Mouse (Mus musculus): ENCODE data around the gene C1ql1. TPM values are rescaled to one million over a fixed set of nuclear protein-coding genes. Genes with fewer than 3 reads are reported as not detected.
A peak's percentile ranks its signal among the peaks of the same experiment; 100 is the strongest.

C1ql1 gene
- polyA plus RNA-seq, 1 experiment = 4.8 TPM

DNA sequence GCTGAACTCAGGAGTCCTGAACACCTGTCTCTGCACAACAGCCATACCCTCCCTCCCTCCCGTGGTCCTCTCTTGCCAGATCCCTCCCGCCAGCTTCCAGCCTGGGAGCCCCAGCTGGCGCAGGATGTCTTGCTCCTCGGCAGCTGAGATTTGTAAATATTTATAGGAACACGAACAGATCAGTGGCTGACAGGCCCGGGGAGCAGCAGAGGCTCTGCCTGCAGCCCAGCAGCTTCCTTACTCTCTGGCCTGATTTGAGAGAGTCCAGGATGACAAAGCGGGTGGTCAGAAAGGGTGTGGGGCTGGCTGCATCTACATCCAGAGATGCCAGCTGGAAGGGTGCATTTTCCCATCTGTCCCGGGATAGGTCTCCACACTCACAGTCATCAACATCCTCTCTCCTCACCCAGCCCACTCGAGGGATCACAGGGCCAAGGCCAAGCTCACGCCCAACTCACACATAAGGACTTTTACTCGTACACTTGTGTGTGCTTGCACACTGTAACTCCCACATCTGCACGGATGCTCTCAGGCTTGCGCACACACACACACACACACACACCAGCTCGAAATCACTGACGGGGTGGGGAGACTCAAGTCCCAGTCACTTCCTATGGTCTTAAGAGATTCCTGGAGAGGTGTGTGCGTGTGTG lies 10.6 kb upstream of the C1ql1 start:
- Histone ChIP-seq H3K9ac (ENCODE audit: low read depth, poor library complexity, severe bottlenecking) (no peak overlapping the region), H3K27me3 (ENCODE audit: control insufficient read depth, insufficient read depth, low read length, poor library complexity, severe bottlenecking) (no peaks in the 10 kb centered on the region), H3K27ac (ENCODE audit: insufficient read depth, low read length) (no peak overlapping the region), H3K4me3 (ENCODE audit: low read depth, low read length) (no peak overlapping the region), H3K36me3 (ENCODE audit: control insufficient read depth, insufficient read depth, low read length, poor library complexity, severe bottlenecking) (no peaks in the 10 kb centered on the region), H3K4me1 (ENCODE audit: control insufficient read depth, insufficient read depth, low read length) (no peaks in the 10 kb centered on the region), H3K9me3 (replicated peaks; ENCODE audit: control insufficient read depth, insufficient read depth, low read length, poor library complexity, severe bottlenecking) (no peaks in the 10 kb centered on the region)
- TF ChIP-seq CTCF (IDR thresholded peaks at IDR 0.05; ENCODE audit: low read depth, low read length) (no peak), POLR2A (IDR thresholded peaks at IDR 0.05; ENCODE audit: insufficient read depth, low read length) (no peak), EP300 (IDR thresholded peaks at IDR 0.05; ENCODE audit: insufficient read depth, low read depth, low read length) (no peak)

DNA sequence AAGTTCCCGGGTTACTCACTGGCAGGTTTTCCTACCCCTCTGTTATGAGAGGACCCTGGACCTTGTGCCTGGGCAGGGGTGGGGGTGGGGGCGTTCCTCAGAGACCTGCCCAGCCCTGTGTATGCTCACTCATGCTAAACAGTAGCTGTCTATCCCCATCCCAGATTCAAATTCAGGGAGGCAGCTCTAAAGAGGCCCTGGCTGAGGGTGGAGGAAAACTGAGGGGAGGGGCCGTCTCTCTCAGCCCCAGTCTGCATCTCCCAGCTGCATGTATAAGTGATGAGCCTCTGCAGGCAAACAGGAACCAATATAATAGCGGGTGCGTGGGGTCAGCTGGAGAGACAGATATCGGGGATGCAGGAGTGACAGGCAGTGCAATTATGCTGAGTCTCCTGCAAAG lies 6.4 kb upstream of the C1ql1 start:
- Histone ChIP-seq H3K4me1 (ENCODE audit: control insufficient read depth, insufficient read depth, low read length) (no peaks in the 10 kb centered on the region), H3K27ac (ENCODE audit: insufficient read depth, low read length) (no peak overlapping the region)

DNA sequence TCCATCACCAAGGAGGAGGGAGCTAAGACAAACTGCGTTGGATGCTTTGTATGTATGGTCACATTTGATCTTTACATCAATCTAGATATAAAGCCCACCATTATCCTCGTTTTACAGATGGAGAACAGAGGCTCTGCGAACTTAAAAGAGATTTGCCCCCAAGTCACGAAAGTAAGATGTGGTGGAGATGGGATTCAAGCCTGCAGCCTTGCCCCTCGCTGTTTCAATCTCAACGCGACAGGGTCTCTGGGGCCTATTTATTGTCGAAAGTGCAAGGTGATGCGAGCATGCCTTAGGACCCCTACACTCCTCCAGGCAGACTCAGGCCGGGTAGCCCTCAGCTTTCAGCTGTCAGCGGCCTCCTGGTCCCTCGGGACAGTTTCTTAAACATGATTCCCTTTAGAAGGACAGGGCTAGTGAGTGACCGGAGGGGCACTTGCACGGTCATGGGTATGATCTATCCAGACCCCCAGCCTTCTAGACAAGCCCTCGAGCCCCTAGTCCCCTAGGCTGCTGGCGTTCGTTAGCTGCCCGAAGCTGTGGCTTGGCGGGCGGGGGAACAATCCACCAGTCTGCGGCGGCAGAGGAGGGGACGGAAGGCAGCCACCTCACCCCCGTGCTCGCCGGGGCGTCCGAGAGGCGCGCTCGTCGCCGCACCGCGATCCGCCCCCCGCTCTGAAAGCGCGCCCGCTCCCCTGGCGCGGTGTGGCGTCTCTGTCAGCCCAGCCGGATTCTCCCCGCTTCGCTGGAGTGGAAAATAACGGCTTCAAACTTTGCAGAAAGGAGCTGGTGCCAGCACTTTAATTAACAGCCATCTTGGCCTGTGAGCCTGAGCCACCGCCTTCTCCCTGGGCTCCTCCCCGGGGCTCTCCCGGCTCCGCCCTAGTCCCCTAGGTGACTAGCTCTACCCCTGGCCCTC lies 1.8 kb upstream of the C1ql1 start:
- peak overlapping the region; percentile 60 for H3K4me3 ChIP-seq (ENCODE audit: low read depth, low read length)
- H3K36me3 ChIP-seq (ENCODE audit: control insufficient read depth, insufficient read depth, low read length, poor library complexity, severe bottlenecking) = no peaks in the 10 kb centered on the region
- no peak overlapping the region for H3K27ac ChIP-seq (ENCODE audit: insufficient read depth, low read length)
- H3K9me3 ChIP-seq (replicated peaks; ENCODE audit: control insufficient read depth, insufficient read depth, low read length, poor library complexity, severe bottlenecking) = no peaks in the 10 kb centered on the region
- no peaks in the 10 kb centered on the region for H3K4me1 ChIP-seq (ENCODE audit: control insufficient read depth, insufficient read depth, low read length)
- TF ChIP-seq EP300 (IDR thresholded peaks at IDR 0.05; ENCODE audit: insufficient read depth, low read depth, low read length) = no peak
- peak overlapping the region; percentile 54 for H3K9ac ChIP-seq (ENCODE audit: low read depth, poor library complexity, severe bottlenecking)
- peaks cover 10% of the 10 kb centered on the region for H3K27me3 ChIP-seq (ENCODE audit: control insufficient read depth, insufficient read depth, low read length, poor library complexity, severe bottlenecking)

More for the DNA sequence above, 6.4 kb upstream of the C1ql1 start:
- no peak overlapping the region for H3K9ac ChIP-seq (ENCODE audit: low read depth, poor library complexity, severe bottlenecking)
- H3K4me3 ChIP-seq (ENCODE audit: low read depth, low read length) = no peak overlapping the region
- peaks cover 2% of the 10 kb centered on the region for H3K27me3 ChIP-seq (ENCODE audit: control insufficient read depth, insufficient read depth, low read length, poor library complexity, severe bottlenecking)
- H3K36me3 ChIP-seq (ENCODE audit: control insufficient read depth, insufficient read depth, low read length, poor library complexity, severe bottlenecking) = no peaks in the 10 kb centered on the region
- TF ChIP-seq POLR2A (IDR thresholded peaks at IDR 0.05; ENCODE audit: insufficient read depth, low read length) (no peak), CTCF (IDR thresholded peaks at IDR 0.05; ENCODE audit: low read depth, low read length) (no peak), EP300 (IDR thresholded peaks at IDR 0.05; ENCODE audit: insufficient read depth, low read depth, low read length) (no peak)
- H3K9me3 ChIP-seq (replicated peaks; ENCODE audit: control insufficient read depth, insufficient read depth, low read length, poor library complexity, severe bottlenecking) = no peaks in the 10 kb centered on the region

DNA sequence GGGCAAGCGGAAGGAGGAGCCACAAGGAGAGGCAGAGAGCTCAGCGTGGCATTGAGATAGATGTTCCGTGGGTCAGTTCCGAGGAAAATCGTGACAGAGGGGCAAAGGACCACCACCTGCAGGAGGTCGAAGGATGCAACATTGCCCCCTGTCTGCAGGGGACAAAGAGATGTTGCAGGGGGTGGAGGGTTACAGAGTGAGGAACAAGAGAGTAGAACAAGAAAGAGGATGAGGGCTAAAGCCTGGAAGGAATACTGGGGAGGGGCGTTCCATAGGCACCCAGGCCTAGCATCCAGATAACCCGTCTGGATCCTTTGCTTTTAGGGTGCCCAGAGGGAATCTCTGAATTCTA lies 480 bp upstream of the C1ql1 start:
- Histone ChIP-seq H3K36me3 (ENCODE audit: control insufficient read depth, insufficient read depth, low read length, poor library complexity, severe bottlenecking) (no peaks in the 10 kb centered on the region), H3K9ac (ENCODE audit: low read depth, poor library complexity, severe bottlenecking) (no peak overlapping the region), H3K27me3 (ENCODE audit: control insufficient read depth, insufficient read depth, low read length, poor library complexity, severe bottlenecking) (peaks cover 10% of the 10 kb centered on the region), H3K9me3 (replicated peaks; ENCODE audit: control insufficient read depth, insufficient read depth, low read length, poor library complexity, severe bottlenecking) (no peaks in the 10 kb centered on the region), H3K4me1 (ENCODE audit: control insufficient read depth, insufficient read depth, low read length) (no peaks in the 10 kb centered on the region), H3K27ac (ENCODE audit: insufficient read depth, low read length) (no peak overlapping the region), H3K4me3 (ENCODE audit: low read depth, low read length) (peak overlapping the region; percentile 49)
- peak; percentile 23 for TF ChIP-seq CTCF (IDR thresholded peaks at IDR 0.05; ENCODE audit: low read depth, low read length)
- no peak for TF ChIP-seq EP300 (IDR thresholded peaks at IDR 0.05; ENCODE audit: insufficient read depth, low read depth, low read length)
- TF ChIP-seq POLR2A (IDR thresholded peaks at IDR 0.05; ENCODE audit: insufficient read depth, low read length) = no peak

DNA sequence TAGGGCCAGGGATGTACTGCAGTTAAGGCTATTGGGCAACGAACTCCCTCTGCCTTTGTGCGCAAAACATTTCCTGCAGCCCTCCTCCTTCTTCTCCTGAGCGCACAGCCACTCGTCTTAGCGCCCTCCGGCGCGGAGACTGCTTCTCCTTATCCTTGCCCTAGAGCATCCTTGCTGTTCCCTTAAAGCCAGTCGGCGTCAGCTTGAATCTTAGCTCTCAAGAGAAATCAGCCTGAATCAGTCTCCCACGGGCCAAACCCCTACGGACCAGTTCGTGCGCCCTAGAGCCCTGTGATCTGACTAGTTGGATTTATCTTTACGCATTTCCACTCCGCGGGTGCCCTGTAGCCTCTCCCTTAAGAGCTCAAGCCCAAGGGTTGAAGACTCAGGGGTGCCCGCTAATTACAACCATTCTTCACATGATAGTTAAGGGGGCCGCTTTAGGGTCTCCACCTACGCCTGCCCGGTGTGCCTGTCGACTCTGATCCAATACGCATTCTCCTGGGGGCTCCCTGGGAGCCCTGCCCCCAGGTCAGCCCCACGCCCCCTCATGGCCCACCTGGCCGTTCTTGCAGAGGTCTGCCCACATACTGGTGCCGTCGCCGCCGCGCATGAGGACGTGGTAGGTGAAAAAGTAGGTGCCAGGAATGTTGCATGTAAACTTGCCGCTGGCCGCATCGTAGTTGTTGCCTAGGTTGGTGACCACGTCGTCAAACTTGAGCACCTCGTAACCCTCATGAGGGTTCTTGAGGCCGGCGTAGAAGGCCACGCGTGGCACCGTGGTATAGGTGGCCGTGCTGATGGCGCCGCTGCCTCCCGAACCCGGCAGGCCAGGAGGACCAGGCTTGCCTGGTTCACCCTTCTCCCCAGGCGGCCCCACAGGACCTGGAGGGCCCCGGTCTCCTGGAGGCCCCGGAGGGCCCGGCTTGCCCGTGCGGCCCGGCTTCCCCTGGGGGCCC lies 903 bp downstream of the C1ql1 start:
- Histone ChIP-seq H3K36me3 (ENCODE audit: control insufficient read depth, insufficient read depth, low read length, poor library complexity, severe bottlenecking) (no peaks in the 10 kb centered on the region), H3K4me1 (ENCODE audit: control insufficient read depth, insufficient read depth, low read length) (no peaks in the 10 kb centered on the region), H3K9me3 (replicated peaks; ENCODE audit: control insufficient read depth, insufficient read depth, low read length, poor library complexity, severe bottlenecking) (no peaks in the 10 kb centered on the region), H3K27ac (ENCODE audit: insufficient read depth, low read length) (no peak overlapping the region), H3K9ac (ENCODE audit: low read depth, poor library complexity, severe bottlenecking) (peak overlapping the region; percentile 82), H3K27me3 (ENCODE audit: control insufficient read depth, insufficient read depth, low read length, poor library complexity, severe bottlenecking) (peaks cover 10% of the 10 kb centered on the region), H3K4me3 (ENCODE audit: low read depth, low read length) (peak overlapping the region; percentile 86)
- TF ChIP-seq POLR2A (IDR thresholded peaks at IDR 0.05; ENCODE audit: insufficient read depth, low read length) (no peak), EP300 (IDR thresholded peaks at IDR 0.05; ENCODE audit: insufficient read depth, low read depth, low read length) (no peak), CTCF (IDR thresholded peaks at IDR 0.05; ENCODE audit: low read depth, low read length) (no peak)

Data from ES-Bruce4 (cell line).